Mouse (Mus musculus) adrenal gland, postnatal 10 days (tissue): Measurements from ENCODE around the gene Kcnmb2. TPM values are rescaled to one million over a fixed set of nuclear protein-coding genes. Genes with fewer than 3 reads are reported as not detected.

Experiments
- DNase-seq: peaks from one replicate; pipeline ENCODE4 v3.0.0; 2021; ENCODE audit warnings: mixed read lengths
- long read RNA-seq, 2 experiments: library from polyadenylated mRNA; stranded (forward); transcript quantifications; one replicate each; pipeline ENCODE4 v2.0.0; 2021
- total RNA-seq, 2 experiments: library from RNA; stranded (reverse); gene quantifications; 2 replicates each; pipeline ENCODE4 v1.2.3; 2021

The Kcnmb2 gene
- total RNA-seq: 1 to 10 TPM; 2.6 to 3.1 TPM
- long read RNA-seq, experiment 1, partial matches to known transcripts: 1 of 1 reads
- long read RNA-seq, experiment 1, other reads (novel, unspliced or antisense): 0 of 1 reads
- long read RNA-seq, experiment 2: 0 reads

GRCm38 (mm10) chr3:31902504-31903330, at the start of gene Kcnmb2:
TSS of gene Kcnmb2 (plus strand) at chr3:31902507.
- DNase-seq: peak; percentile 14

- no peak for DNase-seq
These were observed 38.8 kb upstream of the Kcnmb2 start for GRCm38 (mm10) chr3:31863522-31863921.

- no peak for DNase-seq
These were observed 38.2 kb upstream of the Kcnmb2 start for GRCm38 (mm10) chr3:31864070-31864469.

DNA sequence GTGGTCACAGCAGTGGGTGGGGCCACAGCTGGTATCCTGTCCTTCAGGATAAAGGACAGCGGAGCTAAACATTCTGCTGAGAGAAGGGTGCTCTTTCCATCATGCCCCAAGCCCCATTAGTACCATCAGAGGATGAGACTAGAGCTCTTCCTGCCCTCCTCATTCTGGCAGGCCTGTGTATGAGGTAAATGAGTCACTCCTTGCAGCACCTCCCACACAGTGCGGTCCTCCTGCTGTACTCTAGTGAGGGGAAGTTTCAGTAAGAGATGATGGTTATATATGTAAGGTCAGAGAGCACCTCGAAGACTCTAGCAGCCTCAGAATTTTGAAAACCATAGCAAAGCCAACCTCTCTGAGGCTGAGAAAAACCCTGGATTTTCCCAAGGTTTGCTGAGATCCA, 30.8 kb upstream of the Kcnmb2 start:
- no peak for DNase-seq

DNA sequence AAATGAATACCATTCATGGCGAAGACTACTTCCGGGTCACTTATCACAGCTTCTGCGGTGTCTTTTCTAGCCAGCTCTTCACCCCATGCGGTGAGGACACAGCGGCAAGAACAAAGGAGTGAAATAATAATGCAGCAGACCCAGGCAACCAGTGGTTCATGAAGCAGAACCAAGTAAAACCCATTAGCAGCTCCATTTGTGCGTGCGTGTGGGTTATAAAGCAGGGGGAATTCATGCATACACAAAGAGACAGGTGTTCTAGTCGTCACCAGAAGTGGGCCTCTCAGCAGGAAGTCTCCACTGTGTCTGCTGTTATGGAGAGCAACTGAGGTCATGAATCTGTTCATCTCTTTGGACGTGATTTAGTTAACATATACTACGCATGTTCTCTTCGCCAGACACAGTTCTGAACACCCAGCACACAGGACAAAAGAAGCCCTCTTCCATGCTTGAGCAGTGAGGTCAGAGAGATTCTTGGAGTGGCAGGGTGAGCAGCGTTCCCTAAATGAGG, 19.6 kb upstream of the Kcnmb2 start:
- no peak for DNase-seq

DNA sequence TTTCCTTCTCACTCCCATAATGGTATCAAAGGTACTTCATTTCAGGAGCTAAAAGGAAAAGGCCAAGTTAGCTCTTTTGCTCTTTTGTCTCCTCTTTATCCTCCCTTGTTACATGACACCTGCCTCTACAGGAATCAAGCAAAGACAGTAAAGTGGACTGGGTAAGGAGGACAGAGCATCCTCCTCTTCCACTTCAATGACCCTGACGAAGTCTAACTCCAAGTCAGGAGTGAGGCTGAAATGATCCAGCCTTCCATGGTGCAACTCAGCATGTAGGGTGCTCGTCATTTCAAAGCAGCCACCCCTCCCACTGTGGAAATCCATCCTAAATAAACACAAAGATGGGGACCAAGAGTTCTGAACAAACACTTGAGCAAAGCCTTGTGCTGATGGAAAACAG, 9.7 kb upstream of the Kcnmb2 start:
- no peak for DNase-seq

GRCm38 (mm10) chr3:31903506-31903905, 1.2 kb downstream of the Kcnmb2 start:
- no peak for DNase-seq

DNA sequence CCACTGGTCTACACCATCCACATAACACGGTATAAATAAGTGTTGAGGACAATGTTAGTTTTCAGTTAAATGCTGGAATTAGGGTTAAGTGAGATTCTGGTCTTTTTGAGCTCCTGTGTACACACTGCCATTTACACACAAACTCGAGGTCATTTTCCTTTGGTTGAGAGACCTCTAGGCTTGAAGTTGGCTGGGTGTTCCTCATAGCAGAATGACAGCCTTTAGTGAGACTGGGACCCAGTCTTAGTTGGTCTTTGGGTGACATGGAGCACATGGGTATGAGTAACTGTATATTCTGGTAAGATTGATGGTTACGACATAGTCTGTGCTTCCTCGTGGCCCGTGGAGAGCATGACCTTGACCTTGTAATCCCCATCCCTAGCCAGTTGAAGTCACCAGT, 1.8 kb downstream of the Kcnmb2 start:
- DNase-seq: no peak

DNA sequence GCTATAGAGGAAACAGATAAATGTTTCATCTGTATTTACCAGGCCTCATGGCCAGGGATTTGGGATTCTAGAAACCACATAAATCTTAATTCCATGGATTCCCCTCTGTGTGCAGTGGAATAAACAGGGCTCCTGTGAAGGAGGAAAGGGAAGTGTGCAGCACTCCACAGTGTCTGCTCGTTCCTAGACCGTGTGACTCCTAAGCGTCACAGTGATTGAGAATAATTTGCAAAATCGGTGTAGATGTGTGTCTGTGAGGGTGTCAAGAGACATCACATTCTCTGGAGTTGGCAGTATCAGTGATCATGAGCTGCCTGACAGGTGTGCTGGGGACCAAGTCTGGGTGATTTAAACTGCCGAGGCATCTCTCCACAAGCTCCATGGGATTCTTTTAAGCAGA, 8.9 kb downstream of the Kcnmb2 start:
- DNase-seq: no peak

GRCm38 (mm10) chr3:31911690-31912089, 9.4 kb downstream of the Kcnmb2 start:
- DNase-seq: peak; percentile 7

- no peak for DNase-seq
These were observed 26.2 kb downstream of the Kcnmb2 start for GRCm38 (mm10) chr3:31928544-31928943.

DNA sequence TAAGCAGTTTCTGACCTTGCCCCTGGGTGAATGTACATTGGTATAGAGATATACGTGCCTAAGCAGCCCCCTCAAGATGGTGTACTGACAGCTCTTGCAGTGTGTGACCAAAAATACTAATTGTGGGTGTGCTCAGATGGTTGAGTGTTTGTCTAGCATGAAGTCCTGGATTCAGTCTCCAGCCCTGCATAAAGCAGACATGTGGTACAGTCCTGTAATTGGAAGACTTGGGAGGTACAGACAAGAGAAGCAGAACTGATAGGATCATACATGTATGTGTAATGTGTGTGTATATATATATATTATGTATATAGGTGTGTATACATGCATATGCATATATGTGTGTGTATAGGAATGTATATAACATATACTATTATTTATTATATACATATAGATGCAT, 32.4 kb downstream of the Kcnmb2 start:
- no peak for DNase-seq

GRCm38 (mm10) chr3:31941478-31941877, 39.2 kb downstream of the Kcnmb2 start:
- DNase-seq: peak; percentile 53

GRCm38 (mm10) chr3:31954213-31954612, 51.9 kb downstream of the Kcnmb2 start:
- DNase-seq: no peak

DNA sequence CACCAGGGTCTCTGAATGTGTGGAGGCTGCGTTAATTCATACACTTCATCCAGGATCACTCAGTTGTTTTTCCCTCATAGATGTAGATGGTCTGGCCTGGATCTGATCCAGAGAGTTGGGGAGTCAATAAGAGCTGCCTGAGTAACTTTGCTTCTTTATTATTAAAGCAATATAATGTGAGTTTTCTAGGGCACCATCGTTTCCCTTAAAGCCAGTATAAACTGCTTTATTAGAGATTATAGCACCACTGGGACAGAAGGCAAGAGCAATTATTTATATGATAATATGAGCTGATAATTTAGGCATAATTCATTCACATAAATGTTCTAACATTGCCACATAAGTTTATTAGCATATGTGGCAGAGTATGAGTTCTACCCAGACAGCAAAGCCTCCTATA, 52.7 kb downstream of the Kcnmb2 start:
- DNase-seq: no peak

GRCm38 (mm10) chr3:31959821-31960220, 57.5 kb downstream of the Kcnmb2 start:
- DNase-seq: peak; percentile 3

- DNase-seq: no peak
These were observed 58.9 kb downstream of the Kcnmb2 start for GRCm38 (mm10) chr3:31961175-31961574.

DNA sequence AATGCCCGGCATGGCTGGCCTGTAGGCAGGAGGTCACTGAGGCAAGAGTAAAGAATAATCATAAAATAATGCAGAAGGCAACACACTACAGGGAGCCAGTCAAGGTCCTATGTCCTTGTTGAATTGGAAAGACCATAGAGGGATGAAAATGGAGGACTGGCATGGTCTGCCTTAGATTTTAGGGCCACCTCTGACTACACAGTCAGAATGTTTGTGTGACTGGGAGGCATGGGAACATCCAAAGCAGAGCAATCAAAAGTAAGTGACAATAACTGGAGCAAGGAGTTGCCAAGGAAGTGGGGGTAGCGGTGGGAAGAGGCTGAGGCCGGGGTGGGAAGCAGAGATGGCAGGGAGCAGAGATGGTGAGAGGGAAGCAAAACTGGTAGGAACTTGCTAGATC, 60.8 kb downstream of the Kcnmb2 start:
- DNase-seq: no peak

GRCm38 (mm10) chr3:31979661-31980060, 77.4 kb downstream of the Kcnmb2 start:
- DNase-seq: no peak

DNA sequence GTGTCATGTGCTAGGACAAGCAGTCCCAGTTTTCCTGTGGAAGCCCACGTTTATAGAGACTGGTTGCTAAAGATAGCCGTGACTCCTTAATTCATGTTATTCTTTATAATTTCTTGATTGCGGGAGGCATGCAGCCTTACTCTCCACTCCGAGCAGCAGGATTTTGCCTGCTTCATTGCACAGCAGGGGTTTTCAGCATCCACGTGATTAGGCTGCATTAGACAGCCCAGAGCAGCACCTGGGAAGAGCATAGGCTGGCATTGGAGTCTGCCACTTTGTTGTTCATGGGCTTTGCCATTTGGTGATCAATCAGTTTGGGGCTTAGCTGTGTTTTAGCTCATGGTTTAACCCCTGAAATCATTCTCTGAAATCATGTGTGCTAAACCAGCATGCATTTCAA, 80.1 kb downstream of the Kcnmb2 start:
- DNase-seq: no peak

- DNase-seq: no peak
These were observed 82.8 kb downstream of the Kcnmb2 start for GRCm38 (mm10) chr3:31985103-31985502.

GRCm38 (mm10) chr3:31991526-31992045, 89.3 kb downstream of the Kcnmb2 start:
- no peak for DNase-seq

- DNase-seq: no peak
These were observed 109.3 kb downstream of the Kcnmb2 start for GRCm38 (mm10) chr3:32011566-32011965.
